Mouse (Mus musculus) kidney, adult 8-10 months (tissue): ENCODE measurements around the gene B3gntl1.
A peak's percentile ranks its signal among the peaks of the same experiment; 100 is the strongest.

Source experiments
- DNase-seq, 2 experiments: peaks; one replicate each; pipeline ENCODE4 v3.0.0; 2022

Gene B3gntl1

GRCm38 (mm10) chr11:121672990-121673572 lies at the start of gene B3gntl1:
Gene B3gntl1, minus strand, starts transcription at chr11:121673153.
- DNase-seq = peak; percentile 99 to 100

GRCm38 (mm10) chr11:121722434-121722833 lies 49.5 kb upstream of the B3gntl1 start:
- DNase-seq = no peak

GRCm38 (mm10) chr11:121720752-121721151 lies 47.8 kb upstream of the B3gntl1 start:
- DNase-seq = no peak

GRCm38 (mm10) chr11:121717724-121718123 lies 44.8 kb upstream of the B3gntl1 start:
- no peak for DNase-seq

GRCm38 (mm10) chr11:121714745-121715485 lies 42.0 kb upstream of the B3gntl1 start:
- DNase-seq = no peak

GRCm38 (mm10) chr11:121713569-121713968 lies 40.6 kb upstream of the B3gntl1 start:
- peak; percentile 40 to 45 for DNase-seq

GRCm38 (mm10) chr11:121712987-121713386 lies 40.0 kb upstream of the B3gntl1 start:
- DNase-seq = no peak

- no peak for DNase-seq
Measured at GRCm38 (mm10) chr11:121710245-121710644, 37.3 kb upstream of the B3gntl1 start.

- no peak for DNase-seq
Measured at GRCm38 (mm10) chr11:121709278-121709677, 36.3 kb upstream of the B3gntl1 start.

- DNase-seq = peak in 1 of 2 experiments; percentile 40
Measured at GRCm38 (mm10) chr11:121706521-121707005, 33.6 kb upstream of the B3gntl1 start.

- DNase-seq = peak; percentile 39 to 40
Measured at GRCm38 (mm10) chr11:121703619-121704215, 30.8 kb upstream of the B3gntl1 start.

GRCm38 (mm10) chr11:121702895-121703618 lies 30.1 kb upstream of the B3gntl1 start:
- peak; percentile 68 to 73 for DNase-seq

GRCm38 (mm10) chr11:121702111-121702894 lies 29.4 kb upstream of the B3gntl1 start:
- peak; percentile 94 to 95 for DNase-seq

GRCm38 (mm10) chr11:121701244-121701643 lies 28.3 kb upstream of the B3gntl1 start, which contains the start of gene Metrnl:
Gene Metrnl, plus strand, starts transcription at chr11:121701544.
- no peak for DNase-seq

- peak; percentile 48 to 76 for DNase-seq
Measured at GRCm38 (mm10) chr11:121698381-121698955, 25.5 kb upstream of the B3gntl1 start.

GRCm38 (mm10) chr11:121697271-121697670 lies 24.3 kb upstream of the B3gntl1 start:
- DNase-seq = no peak

- no peak for DNase-seq
Measured at GRCm38 (mm10) chr11:121695304-121696064, 22.5 kb upstream of the B3gntl1 start.

GRCm38 (mm10) chr11:121688024-121688423 lies 15.1 kb upstream of the B3gntl1 start:
- DNase-seq = no peak

GRCm38 (mm10) chr11:121686674-121687073 lies 13.7 kb upstream of the B3gntl1 start:
- peak; percentile 45 to 64 for DNase-seq

- no peak for DNase-seq
Measured at GRCm38 (mm10) chr11:121686091-121686490, 13.1 kb upstream of the B3gntl1 start.

GRCm38 (mm10) chr11:121685491-121686001 lies 12.6 kb upstream of the B3gntl1 start:
- DNase-seq = peak in 1 of 2 experiments; percentile 43
